Mouse (Mus musculus) Muller cell, postnatal 12 days (primary cell): ENCODE data around the gene Fbxw9.

Source experiments
- DNase-seq: peaks from one replicate; pipeline ENCODE4 v3.0.0-alpha.2; 2015; ENCODE audit errors: inconsistent ontology term

Gene Fbxw9

GRCm38 (mm10) chr8:85083108-85083813, 23.4 kb downstream of the Fbxw9 start, which contains the start of gene Man2b1:
Man2b1 (plus strand) TSS chr8:85083270.
- peak; percentile 96 for DNase-seq

GRCm38 (mm10) chr8:85084633-85085032, 24.8 kb downstream of the Fbxw9 start:
- no peak for DNase-seq

DNA sequence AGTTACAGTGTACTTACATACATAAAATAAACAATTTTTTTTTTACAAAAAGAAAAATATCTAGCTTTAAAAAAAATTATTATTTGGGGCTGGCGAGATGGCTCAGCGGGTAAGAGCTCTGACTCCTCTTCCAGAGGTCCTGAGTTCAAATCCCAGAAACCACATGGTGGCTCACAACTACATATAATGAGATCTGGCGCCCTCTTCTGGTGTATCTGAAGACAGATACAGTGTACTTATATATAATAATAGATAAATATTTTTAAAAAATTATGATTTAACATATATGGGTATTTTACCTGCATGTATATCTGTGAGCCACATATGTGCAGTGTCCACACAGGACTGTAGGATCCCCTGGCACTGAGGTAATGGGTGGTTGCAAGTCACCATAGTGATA, 26.4 kb downstream of the Fbxw9 start:
- DNase-seq: no peak

GRCm38 (mm10) chr8:85088771-85089170, 28.9 kb downstream of the Fbxw9 start:
- DNase-seq: no peak

DNA sequence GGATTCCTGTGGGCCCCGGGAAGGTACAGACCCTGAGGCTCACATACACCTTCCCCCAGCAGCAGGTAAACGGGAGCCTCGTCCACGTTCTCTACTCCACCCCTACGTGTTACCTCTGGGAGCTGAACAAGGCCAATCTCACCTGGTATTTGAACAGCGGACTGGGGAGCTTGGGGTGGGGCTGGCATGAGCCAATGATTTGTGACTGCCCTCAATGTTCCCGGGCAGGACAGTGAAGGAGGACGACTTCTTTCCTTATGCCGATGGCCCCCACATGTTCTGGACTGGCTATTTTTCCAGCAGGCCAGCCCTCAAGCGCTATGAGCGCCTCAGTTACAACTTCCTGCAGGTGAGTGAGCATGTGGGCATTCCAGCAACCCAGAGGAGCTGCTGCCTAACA, 31.0 kb downstream of the Fbxw9 start:
- DNase-seq: no peak

DNA sequence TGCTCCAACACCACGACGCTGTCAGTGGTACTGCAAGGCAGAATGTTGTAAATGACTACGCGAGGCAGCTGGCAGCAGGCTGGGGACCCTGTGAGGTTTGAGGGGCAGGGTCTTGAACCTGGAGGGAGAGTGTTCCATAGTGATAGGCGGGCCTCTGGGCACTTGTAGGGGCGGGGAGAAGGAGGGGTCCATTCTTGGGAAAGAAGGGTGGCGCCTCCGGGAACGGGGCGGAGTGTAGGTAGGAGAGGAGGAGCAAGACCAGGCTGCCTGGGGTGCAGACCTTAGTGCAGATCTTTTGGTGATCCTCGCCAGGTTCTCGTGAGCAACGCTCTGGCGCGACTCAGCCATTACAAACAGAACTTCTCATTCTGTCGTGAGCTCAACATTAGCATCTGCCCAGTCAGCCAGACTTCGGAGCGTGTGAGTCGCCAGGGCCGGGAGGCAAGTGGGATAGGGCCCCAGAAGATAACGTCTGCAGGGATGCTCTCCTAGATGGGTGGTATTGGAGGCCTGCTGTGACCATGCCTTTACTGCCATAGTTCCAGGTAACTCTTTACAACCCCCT, 31.8 kb downstream of the Fbxw9 start:
- no peak for DNase-seq

- no peak for DNase-seq
Measured at GRCm38 (mm10) chr8:85095051-85095450, 35.2 kb downstream of the Fbxw9 start.

GRCm38 (mm10) chr8:85095566-85095965, 35.7 kb downstream of the Fbxw9 start:
- no peak for DNase-seq

GRCm38 (mm10) chr8:85096196-85096595, 36.3 kb downstream of the Fbxw9 start:
- no peak for DNase-seq

GRCm38 (mm10) chr8:85096850-85097249, 37.0 kb downstream of the Fbxw9 start:
- no peak for DNase-seq

GRCm38 (mm10) chr8:85100076-85100665, 40.3 kb downstream of the Fbxw9 start:
- DNase-seq: no peak

DNA sequence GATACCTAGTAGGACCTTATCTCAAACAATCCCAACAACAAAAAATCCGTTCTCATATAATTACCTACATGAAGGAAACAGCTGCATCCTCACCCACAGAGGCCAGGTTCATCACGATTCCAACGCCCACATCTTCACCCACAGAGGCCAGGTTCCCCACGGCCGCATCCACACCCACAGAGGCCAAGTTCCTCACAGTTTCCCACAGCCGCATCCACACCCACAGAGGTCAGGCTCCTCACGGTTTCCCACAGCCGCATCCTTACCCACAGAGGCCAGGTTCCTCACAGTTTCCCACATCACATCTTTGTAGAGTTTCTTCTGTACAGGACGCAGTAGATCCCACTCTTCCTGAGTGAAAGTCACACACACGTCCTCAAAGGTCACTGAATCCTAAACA, 53.4 kb downstream of the Fbxw9 start:
- no peak for DNase-seq

- no peak for DNase-seq
Measured at GRCm38 (mm10) chr8:85115501-85115900, 55.6 kb downstream of the Fbxw9 start.
